Mouse (Mus musculus) neural tube, embryonic 15.5 days (tissue): ENCODE data around the gene Tnfsf12. TPM values are rescaled to one million over a fixed set of nuclear protein-coding genes. Genes with fewer than 3 reads are reported as not detected.
"Not testable (repeated sequence)": the region's sequence is repeated elsewhere in the genome, so short reads cannot be mapped to it uniquely, and the experiment has no call there.

Experiments
- ATAC-seq: fragments of 200-750 bp; cut with Nextera tagmentation; 2 replicates; pipeline ENCODE4 v1.8.0; 2017; ENCODE audit warnings: mild to moderate bottlenecking, moderate TSS enrichment, moderate library complexity; ENCODE audit not compliant: low FRiP score
- H3K27ac ChIP-seq: fragments of 300-500 bp; sonication (generic); replicated peaks from 2 replicates; pipeline ENCODE4 v1.5.1; 2015; ENCODE audit warnings: mild to moderate bottlenecking, inconsistent platforms
- H3K27me3 ChIP-seq: fragments of 300-500 bp; sonication (generic); replicated peaks from 2 replicates; pipeline ENCODE4 v1.6.1; 2015; ENCODE audit warnings: inconsistent platforms
- H3K36me3 ChIP-seq: fragments of 300-500 bp; sonication (generic); 2 replicates; pipeline ENCODE4 v1.6.1; 2015; ENCODE audit warnings: inconsistent platforms
- H3K4me1 ChIP-seq: fragments of 300-500 bp; sonication (generic); 2 replicates; pipeline ENCODE4 v1.6.1; 2015; ENCODE audit warnings: inconsistent platforms
- H3K4me2 ChIP-seq: fragments of 300-500 bp; sonication (generic); 2 replicates; pipeline ENCODE4 v1.6.1; 2015; ENCODE audit warnings: inconsistent platforms, mild to moderate bottlenecking, moderate library complexity
- H3K4me3 ChIP-seq: fragments of 300-500 bp; sonication (generic); replicated peaks from 2 replicates; pipeline ENCODE4 v1.5.1; 2015; ENCODE audit warnings: mild to moderate bottlenecking, inconsistent platforms
- H3K9ac ChIP-seq: fragments of 300-500 bp; sonication (generic); replicated peaks from 2 replicates; pipeline ENCODE4 v1.6.1; 2015; ENCODE audit warnings: mild to moderate bottlenecking, inconsistent platforms
- H3K9me3 ChIP-seq: fragments of 300-500 bp; sonication (generic); replicated peaks from 2 replicates; pipeline ENCODE4 v1.6.1; 2016; ENCODE audit warnings: inconsistent platforms
- WGBS: fragments of 180-500 bp; shearing (Covaris S2); methylation state at CpG from one replicate; pipeline ENCODE4 v1.1.7; 2015; ENCODE audit warnings: mixed read lengths; 5-methylcytosine and 5-hydroxymethylcytosine counted together
- polyA plus RNA-seq: library from polyadenylated mRNA; unstranded; fragments of >200 nt; fragmentation: Nextera tagmentation; extraction: Ambion mirVana; gene quantifications from 2 replicates; pipeline ENCODE4 v1.2.1, GENCODE M21; 2015

Gene Tnfsf12
- 4.1 and 5.3 TPM in 2 replicates for polyA plus RNA-seq

GRCm38 (mm10) chr11:69695361-69696181 lies at the start of gene Tnfsf12, which contains the start of gene Tnfsfm13:
Gene Tnfsf12, minus strand, starts transcription at chr11:69695849.
Gene Tnfsfm13, minus strand, starts transcription at chr11:69696098.
- H3K4me3 ChIP-seq = peak within 1 kb of the TSS; percentile 47
- H3K9ac ChIP-seq = peak within 1 kb of the TSS; percentile 63
- peak within 1 kb of the TSS; percentile 92 for H3K4me2 ChIP-seq
- no peaks in the 10 kb centered on the region for H3K27me3 ChIP-seq
- no peaks in the 10 kb centered on the region for H3K36me3 ChIP-seq
- 4% methylated on average over 32 of the region's 41 CpGs for WGBS
- peaks cover 15% of the 10 kb centered on the region for H3K4me1 ChIP-seq
- no peaks in the 10 kb centered on the region for H3K9me3 ChIP-seq
- peak; percentile 31; the same call in 1 of the 2 replicates for ATAC-seq
- H3K27ac ChIP-seq = peak within 1 kb of the TSS; percentile 33; the same call in 1 of the 2 replicates

- not testable (repeated sequence) for H3K4me2 ChIP-seq, H3K27me3 ChIP-seq, H3K27ac ChIP-seq, ATAC-seq, H3K9ac ChIP-seq, H3K4me3 ChIP-seq, H3K9me3 ChIP-seq, H3K4me1 ChIP-seq
- WGBS = 73% methylated on average over 3 of the region's 3 CpGs
- peaks cover 33% of the 10 kb centered on the region for H3K36me3 ChIP-seq
Observed at GRCm38 (mm10) chr11:69731408-69731807, 35.8 kb upstream of the Tnfsf12 start.

- no peaks in the 10 kb centered on the region for H3K9me3 ChIP-seq
- no peak overlapping the region for H3K27ac ChIP-seq
- H3K4me2 ChIP-seq = no peak overlapping the region
- WGBS = 30% methylated on average over 3 of the region's 3 CpGs
- H3K9ac ChIP-seq = no peak overlapping the region
- H3K4me3 ChIP-seq = no peak overlapping the region
- H3K27me3 ChIP-seq = no peaks in the 10 kb centered on the region
- no peaks in the 10 kb centered on the region for H3K4me1 ChIP-seq
- no peak for ATAC-seq
- peaks cover 10% of the 10 kb centered on the region for H3K36me3 ChIP-seq
Observed at GRCm38 (mm10) chr11:69729063-69729462, 33.4 kb upstream of the Tnfsf12 start.

- Histone ChIP-seq H3K4me3 (no peak overlapping the region), H3K9ac (no peak overlapping the region), H3K4me2 (no peak overlapping the region), H3K9me3 (no peaks in the 10 kb centered on the region), H3K4me1 (no peaks in the 10 kb centered on the region), H3K36me3 (no peaks in the 10 kb centered on the region), H3K27ac (no peak overlapping the region), H3K27me3 (no peaks in the 10 kb centered on the region)
- WGBS = 35% methylated on average over 5 of the region's 5 CpGs
- no peak for ATAC-seq
Observed at GRCm38 (mm10) chr11:69725951-69726350, 30.3 kb upstream of the Tnfsf12 start.

GRCm38 (mm10) chr11:69723074-69723473 lies 27.4 kb upstream of the Tnfsf12 start:
- no peak overlapping the region for H3K9ac ChIP-seq
- H3K27me3 ChIP-seq = no peaks in the 10 kb centered on the region
- no peaks in the 10 kb centered on the region for H3K36me3 ChIP-seq
- no peaks in the 10 kb centered on the region for H3K4me1 ChIP-seq
- 52% methylated on average over 2 of the region's 2 CpGs for WGBS
- no peak for ATAC-seq
- H3K27ac ChIP-seq = no peak overlapping the region
- no peaks in the 10 kb centered on the region for H3K9me3 ChIP-seq
- no peak overlapping the region for H3K4me3 ChIP-seq
- H3K4me2 ChIP-seq = no peak overlapping the region

GRCm38 (mm10) chr11:69720852-69721251 lies 25.2 kb upstream of the Tnfsf12 start:
- Histone ChIP-seq H3K27me3 (no peaks in the 10 kb centered on the region), H3K9me3 (no peaks in the 10 kb centered on the region)
- 84% methylated on average over 6 of the region's 6 CpGs for WGBS

GRCm38 (mm10) chr11:69719423-69719822 lies 23.8 kb upstream of the Tnfsf12 start:
- Histone ChIP-seq H3K9ac (no peak overlapping the region), H3K27ac (no peak overlapping the region), H3K27me3 (no peaks in the 10 kb centered on the region), H3K36me3 (no peaks in the 10 kb centered on the region), H3K4me1 (no peaks in the 10 kb centered on the region), H3K4me3 (no peak overlapping the region), H3K4me2 (no peak overlapping the region), H3K9me3 (no peaks in the 10 kb centered on the region)
- no peak for ATAC-seq
- 70% methylated on average over 6 of the region's 6 CpGs for WGBS

More at GRCm38 (mm10) chr11:69720852-69721251, 25.2 kb upstream of the Tnfsf12 start:
- no peak overlapping the region for H3K9ac ChIP-seq
- H3K4me3 ChIP-seq = no peak overlapping the region
- no peak overlapping the region for H3K27ac ChIP-seq
- no peak overlapping the region for H3K4me2 ChIP-seq
- ATAC-seq = no peak
- no peaks in the 10 kb centered on the region for H3K36me3 ChIP-seq
- no peaks in the 10 kb centered on the region for H3K4me1 ChIP-seq

- 33% methylated on average over 15 of the region's 15 CpGs for WGBS
- H3K36me3 ChIP-seq = no peaks in the 10 kb centered on the region
- no peaks in the 10 kb centered on the region for H3K27me3 ChIP-seq
- no peaks in the 10 kb centered on the region for H3K9me3 ChIP-seq
- H3K9ac ChIP-seq = no peak overlapping the region
- no peak overlapping the region for H3K4me2 ChIP-seq
- no peaks in the 10 kb centered on the region for H3K4me1 ChIP-seq
- H3K4me3 ChIP-seq = no peak overlapping the region
- no peak overlapping the region for H3K27ac ChIP-seq
- ATAC-seq = no peak
Observed at GRCm38 (mm10) chr11:69718661-69719060, 23.0 kb upstream of the Tnfsf12 start.

- Histone ChIP-seq H3K4me3 (no peak overlapping the region), H3K27me3 (no peaks in the 10 kb centered on the region), H3K27ac (no peak overlapping the region), H3K36me3 (no peaks in the 10 kb centered on the region), H3K9me3 (no peaks in the 10 kb centered on the region), H3K4me2 (no peak overlapping the region), H3K4me1 (no peaks in the 10 kb centered on the region), H3K9ac (no peak overlapping the region)
- no peak for ATAC-seq
- 75% methylated on average over 4 of the region's 4 CpGs for WGBS
Observed at GRCm38 (mm10) chr11:69716953-69717352, 21.3 kb upstream of the Tnfsf12 start.

GRCm38 (mm10) chr11:69715929-69716328 lies 20.3 kb upstream of the Tnfsf12 start:
- WGBS = 24% methylated on average over 5 of the region's 5 CpGs
- Histone ChIP-seq H3K27ac (no peak overlapping the region), H3K9ac (no peak overlapping the region), H3K36me3 (no peaks in the 10 kb centered on the region), H3K27me3 (no peaks in the 10 kb centered on the region), H3K4me1 (no peaks in the 10 kb centered on the region), H3K4me3 (no peak overlapping the region), H3K4me2 (no peak overlapping the region), H3K9me3 (no peaks in the 10 kb centered on the region)
- ATAC-seq = no peak

- no peaks in the 10 kb centered on the region for H3K36me3 ChIP-seq
- H3K9me3 ChIP-seq = no peaks in the 10 kb centered on the region
- H3K4me3 ChIP-seq = no peak overlapping the region
- WGBS = 59% methylated on average over 9 of the region's 9 CpGs
- H3K4me1 ChIP-seq = no peaks in the 10 kb centered on the region
- no peak overlapping the region for H3K9ac ChIP-seq
- H3K4me2 ChIP-seq = no peak overlapping the region
- H3K27ac ChIP-seq = no peak overlapping the region
- no peak for ATAC-seq
- no peaks in the 10 kb centered on the region for H3K27me3 ChIP-seq
Observed at GRCm38 (mm10) chr11:69715482-69715881, 19.8 kb upstream of the Tnfsf12 start.

GRCm38 (mm10) chr11:69714636-69715329 lies 19.1 kb upstream of the Tnfsf12 start:
- no peaks in the 10 kb centered on the region for H3K4me1 ChIP-seq
- no peak overlapping the region for H3K4me3 ChIP-seq
- H3K36me3 ChIP-seq = no peaks in the 10 kb centered on the region
- WGBS = 79% methylated on average over 18 of the region's 18 CpGs
- ATAC-seq = no peak
- no peak overlapping the region for H3K9ac ChIP-seq
- H3K4me2 ChIP-seq = no peak overlapping the region
- no peaks in the 10 kb centered on the region for H3K9me3 ChIP-seq
- H3K27ac ChIP-seq = no peak overlapping the region
- H3K27me3 ChIP-seq = no peaks in the 10 kb centered on the region
